Mouse (Mus musculus): ENCODE data around the gene Gm10518. TPM values are rescaled to one million over a fixed set of nuclear protein-coding genes. Genes with fewer than 3 reads are reported as not detected.

The Gm10518 gene
- polyA plus RNA-seq (2012; fragmentation: generic; extraction: Trizol), result under 1 TPM in 1 of 2 experiments, not detected in 1; 0.02 TPM

GRCm38 (mm10) chr1:179802610-179803512, at the start of gene Gm10518:
TSS of gene Gm10518 (plus strand) at chr1:179803376.

GRCm38 (mm10) chr1:179803513-179804139, 450 bp downstream of the Gm10518 start, which contains the start of gene Ahctf1:
TSS of gene Ahctf1 (minus strand) at chr1:179803680.

Other genes starting within 250 kb of the Gm10518 start
- 10 to 100 TPM in 1 of 2 experiments, 1 to 10 TPM in 1; 2.9 to 19.2 TPM for gene Sccpdh, start 135.2 kb upstream of the Gm10518 start, polyA plus RNA-seq (2012; fragmentation: generic; extraction: Trizol)
- not detected for gene Kif28, start 58.1 kb upstream of the Gm10518 start, polyA plus RNA-seq (2012; fragmentation: generic; extraction: Trizol)
- 1 to 10 TPM in 1 of 2 experiments, under 1 TPM in 1; 0.90 to 6.5 TPM for gene Ahctf1, start 304 bp downstream of the Gm10518 start, polyA plus RNA-seq (2012; fragmentation: generic; extraction: Trizol)
- 10 to 100 TPM in 1 of 2 experiments, under 1 TPM in 1; 0.56 to 10.3 TPM for gene Cdc42bpa, start 157.1 kb downstream of the Gm10518 start, polyA plus RNA-seq (2012; fragmentation: generic; extraction: Trizol)